Mouse (Mus musculus): ENCODE data around the gene Zfp712. TPM values are rescaled to one million over a fixed set of nuclear protein-coding genes. Genes with fewer than 3 reads are reported as not detected.

Zfp712 gene
- polyA plus RNA-seq, 1 experiment from 2014 or later: 1.3 TPM

DNA sequence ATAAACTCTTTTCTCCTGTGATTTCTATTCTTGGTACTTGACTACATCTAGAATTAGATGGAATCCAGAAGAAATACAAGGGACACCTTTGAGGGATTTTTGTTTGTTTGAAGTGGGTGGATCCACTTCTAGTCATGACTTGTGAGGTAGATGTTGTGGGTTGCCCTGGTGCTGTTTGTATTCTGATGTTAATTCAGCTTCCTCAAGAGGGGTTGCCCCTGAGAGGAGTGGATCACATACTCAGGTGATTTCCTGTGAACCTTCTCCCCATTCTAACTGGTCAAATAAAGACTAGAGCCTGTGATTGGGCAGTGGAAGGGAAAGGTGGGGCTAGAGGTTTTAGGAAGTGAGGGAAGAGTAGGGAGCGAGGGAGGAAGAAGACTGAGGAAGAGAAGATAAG is 21.0 kb upstream of the Zfp712 start:
- Histone ChIP-seq H3K4me3 (ENCODE audit: low read depth, low read length) (peak overlapping the region; percentile 60; the same call in 1 of the 2 replicates), H3K9ac (ENCODE audit: low read depth, low read length) (no peak overlapping the region), H3K4me2 (replicated peaks; ENCODE audit: low read depth) (peak overlapping the region; percentile 70; the same call in 1 of the 2 replicates), H3K9me3 (ENCODE audit: control insufficient read depth) (no peaks in the 10 kb centered on the region), H3K36me3 (ENCODE audit: control insufficient read depth, insufficient read depth) (no peaks in the 10 kb centered on the region), H3K27ac (ENCODE audit: low read depth, low read length) (no peak overlapping the region), H3K4me1 (replicated peaks; ENCODE audit: control insufficient read depth, insufficient read depth, low read length) (no peaks in the 10 kb centered on the region), H3K27me3 (replicated peaks; ENCODE audit: control insufficient read depth, insufficient read depth, low read length) (no peaks in the 10 kb centered on the region)
- WGBS: 81% methylated on average over 1 of the region's 1 CpGs
- TF ChIP-seq CTCF (IDR thresholded peaks at IDR 0.05; ENCODE audit: low read depth): no peak
- ATAC-seq: no peak

DNA sequence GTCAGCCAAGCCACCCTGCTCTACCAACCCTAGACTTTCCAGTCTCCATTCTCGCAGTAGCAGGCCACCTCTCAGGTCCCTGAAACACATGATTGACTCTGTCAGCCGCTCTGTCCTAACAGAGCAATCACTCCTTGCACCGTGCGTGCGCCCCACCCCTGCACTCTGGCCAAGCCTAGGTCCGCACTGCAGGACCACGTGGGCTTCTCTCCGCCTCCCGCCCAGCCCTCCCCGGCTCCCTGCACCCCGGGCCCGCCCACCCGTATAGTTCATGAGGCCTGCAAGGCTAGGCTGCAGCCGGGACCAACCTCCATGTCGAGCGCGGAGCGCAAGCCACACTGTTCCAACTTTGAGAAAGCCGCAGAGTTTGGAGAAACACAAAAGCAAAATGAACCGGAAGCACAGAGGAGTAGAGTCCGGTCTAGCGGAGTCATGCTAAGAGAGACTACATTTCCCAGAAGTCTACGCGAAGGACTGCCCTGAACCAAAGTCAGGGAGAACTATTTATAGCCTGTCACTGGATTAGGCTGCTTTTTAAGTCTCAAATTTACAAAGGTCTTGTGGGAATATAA is 20.3 kb upstream of the Zfp712 start:
- under 1% methylated on average over 23 of the region's 24 CpGs for WGBS
- H3K4me1 ChIP-seq (replicated peaks; ENCODE audit: control insufficient read depth, insufficient read depth, low read length): no peaks in the 10 kb centered on the region
- TF ChIP-seq CTCF (IDR thresholded peaks at IDR 0.05; ENCODE audit: low read depth): peak; percentile 7; the same call in 1 of the 2 replicates
- peak overlapping the region; percentile 40; the same call in 1 of the 2 replicates for H3K9ac ChIP-seq (ENCODE audit: low read depth, low read length)
- H3K4me3 ChIP-seq (ENCODE audit: low read depth, low read length): peak overlapping the region; percentile 60
- no peaks in the 10 kb centered on the region for H3K9me3 ChIP-seq (ENCODE audit: control insufficient read depth)
- H3K36me3 ChIP-seq (ENCODE audit: control insufficient read depth, insufficient read depth): no peaks in the 10 kb centered on the region
- H3K4me2 ChIP-seq (replicated peaks; ENCODE audit: low read depth): peak overlapping the region; percentile 70
- H3K27me3 ChIP-seq (replicated peaks; ENCODE audit: control insufficient read depth, insufficient read depth, low read length): no peaks in the 10 kb centered on the region
- peak overlapping the region; percentile 81 for H3K27ac ChIP-seq (ENCODE audit: low read depth, low read length)
- peak; percentile 99 for ATAC-seq

DNA sequence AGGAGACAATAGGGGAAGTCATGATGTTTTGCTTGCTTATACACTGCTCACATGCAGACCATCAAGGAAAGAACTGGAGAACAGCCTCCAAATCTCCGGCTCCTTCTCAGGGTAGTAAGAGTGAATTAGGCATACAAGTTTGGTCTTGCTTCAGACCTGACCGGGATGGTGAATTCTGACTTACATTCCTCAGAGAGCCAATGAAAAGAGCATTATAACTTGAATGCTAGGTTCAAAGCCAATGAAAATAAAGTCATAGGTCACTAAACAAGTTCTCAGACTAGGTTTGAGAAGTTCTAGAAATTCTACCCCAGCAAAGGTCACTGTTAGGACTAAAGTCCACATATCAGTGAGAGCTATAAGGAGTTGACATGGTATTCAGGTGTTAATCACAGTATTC is 16.3 kb upstream of the Zfp712 start:
- TF ChIP-seq CTCF (IDR thresholded peaks at IDR 0.05; ENCODE audit: low read depth): no peak
- Histone ChIP-seq H3K4me3 (ENCODE audit: low read depth, low read length) (no peak overlapping the region), H3K4me2 (replicated peaks; ENCODE audit: low read depth) (no peak overlapping the region), H3K4me1 (replicated peaks; ENCODE audit: control insufficient read depth, insufficient read depth, low read length) (no peaks in the 10 kb centered on the region), H3K27me3 (replicated peaks; ENCODE audit: control insufficient read depth, insufficient read depth, low read length) (no peaks in the 10 kb centered on the region), H3K27ac (ENCODE audit: low read depth, low read length) (no peak overlapping the region), H3K36me3 (ENCODE audit: control insufficient read depth, insufficient read depth) (peaks cover 10% of the 10 kb centered on the region), H3K9ac (ENCODE audit: low read depth, low read length) (no peak overlapping the region), H3K9me3 (ENCODE audit: control insufficient read depth) (no peaks in the 10 kb centered on the region)
- no peak for ATAC-seq
- WGBS: 92% methylated on average over 2 of the region's 2 CpGs

DNA sequence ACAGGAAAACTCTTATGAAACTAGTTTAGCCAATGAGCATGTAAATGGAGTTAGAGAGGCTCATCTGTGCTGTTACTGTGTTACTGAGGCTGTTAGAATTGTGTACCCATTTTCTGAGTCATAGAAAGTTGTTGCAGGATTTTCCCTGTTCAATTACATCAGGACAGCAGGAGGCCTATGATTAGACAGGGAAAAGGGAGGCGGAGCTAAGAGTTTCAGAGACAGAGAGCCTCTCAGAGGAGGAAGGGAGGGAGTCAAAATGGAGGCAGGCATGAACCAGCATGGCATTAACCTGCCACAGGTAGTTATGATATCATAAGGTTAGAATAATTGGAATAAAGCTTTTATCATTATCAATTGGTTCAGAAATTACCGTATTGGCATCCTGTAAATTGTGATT is 11.8 kb upstream of the Zfp712 start:
- peaks cover 23% of the 10 kb centered on the region for H3K36me3 ChIP-seq (ENCODE audit: control insufficient read depth, insufficient read depth)

DNA sequence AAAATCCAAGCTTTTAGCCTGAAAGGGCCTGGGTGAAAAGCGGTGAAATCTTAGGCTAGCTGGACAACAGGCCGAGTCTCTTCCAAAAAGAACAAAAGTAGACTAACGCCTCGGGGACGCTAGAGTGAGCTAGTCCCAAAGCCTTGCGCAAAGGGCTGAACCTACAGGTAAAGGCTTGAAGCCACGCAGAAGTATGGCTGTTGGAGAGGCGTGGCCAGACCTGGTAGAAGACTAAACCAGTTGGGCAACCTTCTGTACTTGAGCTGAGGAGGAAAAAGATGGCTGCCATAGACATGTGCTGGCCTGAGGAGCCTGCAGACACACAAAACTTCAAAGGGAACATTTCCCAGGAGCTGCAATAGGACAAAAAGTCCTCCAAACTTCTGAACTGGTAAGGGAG is 4.4 kb upstream of the Zfp712 start:
- Histone ChIP-seq H3K27me3 (replicated peaks; ENCODE audit: control insufficient read depth, insufficient read depth, low read length) (no peaks in the 10 kb centered on the region), H3K4me1 (replicated peaks; ENCODE audit: control insufficient read depth, insufficient read depth, low read length) (no peaks in the 10 kb centered on the region), H3K36me3 (ENCODE audit: control insufficient read depth, insufficient read depth) (peaks cover 4% of the 10 kb centered on the region), H3K9me3 (ENCODE audit: control insufficient read depth) (peaks cover 4% of the 10 kb centered on the region), H3K4me3 (ENCODE audit: low read depth, low read length) (no peak overlapping the region), H3K4me2 (replicated peaks; ENCODE audit: low read depth) (no peak overlapping the region), H3K27ac (ENCODE audit: low read depth, low read length) (no peak overlapping the region), H3K9ac (ENCODE audit: low read depth, low read length) (no peak overlapping the region)
- no peak for ATAC-seq
- WGBS: 84% methylated on average over 8 of the region's 8 CpGs
- TF ChIP-seq CTCF (IDR thresholded peaks at IDR 0.05; ENCODE audit: low read depth): no peak

More for the DNA sequence above, 11.8 kb upstream of the Zfp712 start:
- ATAC-seq: no peak
- H3K4me3 ChIP-seq (ENCODE audit: low read depth, low read length): no peak overlapping the region
- H3K9ac ChIP-seq (ENCODE audit: low read depth, low read length): no peak overlapping the region
- H3K4me2 ChIP-seq (replicated peaks; ENCODE audit: low read depth): no peak overlapping the region
- no peaks in the 10 kb centered on the region for H3K4me1 ChIP-seq (replicated peaks; ENCODE audit: control insufficient read depth, insufficient read depth, low read length)
- WGBS: 96% methylated on average over 2 of the region's 2 CpGs
- peaks cover 13% of the 10 kb centered on the region for H3K9me3 ChIP-seq (ENCODE audit: control insufficient read depth)
- no peaks in the 10 kb centered on the region for H3K27me3 ChIP-seq (replicated peaks; ENCODE audit: control insufficient read depth, insufficient read depth, low read length)
- no peak overlapping the region for H3K27ac ChIP-seq (ENCODE audit: low read depth, low read length)
- TF ChIP-seq CTCF (IDR thresholded peaks at IDR 0.05; ENCODE audit: low read depth): no peak

DNA sequence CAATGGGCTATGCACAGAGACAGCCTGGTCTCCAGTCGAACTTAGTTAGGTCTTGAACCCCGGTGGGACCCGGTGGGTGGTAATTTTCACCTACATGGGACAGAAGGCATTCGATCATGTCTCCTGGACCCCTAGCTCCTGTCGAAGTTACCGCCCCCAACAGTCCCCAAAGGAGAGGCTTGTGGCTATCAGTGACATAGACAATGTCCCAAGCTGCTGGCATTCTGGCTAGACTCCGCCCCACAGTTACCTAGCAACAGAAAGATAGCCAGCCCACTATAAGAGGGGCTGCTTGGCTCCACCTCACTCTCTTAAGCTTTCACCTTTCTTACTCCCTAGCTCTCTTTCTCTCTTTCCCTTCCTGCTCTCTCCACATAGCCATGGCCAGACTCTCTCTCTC is 1.5 kb upstream of the Zfp712 start:
- ATAC-seq: no peak
- TF ChIP-seq CTCF (IDR thresholded peaks at IDR 0.05; ENCODE audit: low read depth): no peak
- Histone ChIP-seq H3K4me3 (ENCODE audit: low read depth, low read length) (no peak overlapping the region), H3K27me3 (replicated peaks; ENCODE audit: control insufficient read depth, insufficient read depth, low read length) (no peaks in the 10 kb centered on the region), H3K36me3 (ENCODE audit: control insufficient read depth, insufficient read depth) (no peaks in the 10 kb centered on the region), H3K9me3 (ENCODE audit: control insufficient read depth) (no peaks in the 10 kb centered on the region; the same call in 1 of the 2 replicates), H3K9ac (ENCODE audit: low read depth, low read length) (no peak overlapping the region), H3K4me2 (replicated peaks; ENCODE audit: low read depth) (no peak overlapping the region), H3K27ac (ENCODE audit: low read depth, low read length) (no peak overlapping the region), H3K4me1 (replicated peaks; ENCODE audit: control insufficient read depth, insufficient read depth, low read length) (no peaks in the 10 kb centered on the region)
- 54% methylated on average over 7 of the region's 7 CpGs for WGBS

All from intestine, postnatal 0 days (tissue).